Mouse (Mus musculus) CH12.LX (cell line): ENCODE measurements around the gene Samd4b. TPM values are rescaled to one million over a fixed set of nuclear protein-coding genes. Genes with fewer than 3 reads are reported as not detected.

Experiments used
- DNase-seq: peaks from one replicate; pipeline ENCODE4 v3.0.0-alpha.2; 2013; ENCODE audit errors: extremely low read depth
- H3K27ac ChIP-seq: 2 replicates; pipeline ENCODE4 v1.5.1; 2012; ENCODE audit warnings: low read depth, mild to moderate bottlenecking, control low read depth, moderate library complexity; ENCODE audit not compliant: insufficient read depth
- H3K27me3 ChIP-seq: replicated peaks from 2 replicates; pipeline ENCODE3; 2012; ENCODE audit warnings: inconsistent platforms
- H3K36me3 ChIP-seq, 2 experiments: replicated peaks in 1 of 2; 2 replicates each; pipeline versions ENCODE3 to v1.6.1; 2012; ENCODE audit warnings: inconsistent platforms in 1 of 2, low read length in 1 of 2, mild to moderate bottlenecking in 1 of 2, mixed read lengths in 1 of 2, moderate library complexity in 1 of 2; ENCODE audit not compliant: control insufficient read depth in 1 of 2, insufficient read depth in 1 of 2
- H3K4me1 ChIP-seq, 2 experiments: 2 replicates each; pipeline ENCODE4 v1.6.1; 2012; ENCODE audit warnings: inconsistent platforms in 1 of 2, moderate library complexity in 1 of 2; ENCODE audit not compliant: insufficient read depth in 2 of 2, control insufficient read depth in 1 of 2
- H3K4me2 ChIP-seq: 2 replicates; pipeline ENCODE4 v1.6.1; 2012; ENCODE audit warnings: low read depth, mild to moderate bottlenecking, control low read depth; ENCODE audit not compliant: poor library complexity, insufficient read depth, severe bottlenecking
- H3K4me3 ChIP-seq, 3 experiments: fragments of 150-350 bp in 1 of 3; sonication (generic) in 1 of 3; replicated peaks in 1 of 3; 2 replicates each; pipeline versions ENCODE3 to v1.5.1; 2011 to 2012; ENCODE audit warnings: low read depth in 2 of 3, low read length in 2 of 3, mild to moderate bottlenecking in 2 of 3, moderate library complexity in 2 of 3, control low read depth in 1 of 3, improper control_type of control experiment in 1 of 3, inconsistent platforms in 1 of 3, mixed read lengths in 1 of 3; ENCODE audit not compliant: poor library complexity in 1 of 3
- H3K79me2 ChIP-seq: replicated peaks from 2 replicates; pipeline ENCODE4 v1.6.1; 2012; ENCODE audit warnings: mild to moderate bottlenecking, moderate library complexity; ENCODE audit not compliant: control insufficient read depth, poor library complexity, insufficient read depth, severe bottlenecking; ENCODE audit errors: extremely low read depth
- H3K9ac ChIP-seq: 2 replicates; pipeline ENCODE4 v1.6.1; 2012; ENCODE audit warnings: low read depth, mild to moderate bottlenecking, control low read depth, moderate library complexity; ENCODE audit not compliant: insufficient read depth
- H3K9me3 ChIP-seq: replicated peaks from 2 replicates; pipeline ENCODE3; 2012; ENCODE audit warnings: low read length, inconsistent platforms, mixed read lengths
- BHLHE40 ChIP-seq: IDR thresholded peaks from 2 replicates; pipeline ENCODE4 v1.6.1; 2011; ENCODE audit warnings: mild to moderate bottlenecking, low read depth, low read length, improper control_type of control experiment
- CHD1 ChIP-seq: IDR thresholded peaks from 2 replicates; pipeline ENCODE4 v1.6.1; 2012; ENCODE audit warnings: low read depth, low read length, improper control_type of control experiment, inconsistent platforms
- CHD2 ChIP-seq: IDR thresholded peaks from 2 replicates; pipeline ENCODE4 v1.6.1; 2011; ENCODE audit warnings: low read length, improper control_type of control experiment
- E2F4 ChIP-seq: IDR thresholded peaks from 2 replicates; pipeline ENCODE4 v1.6.1; 2011; ENCODE audit warnings: low read depth, low read length, improper control_type of control experiment; ENCODE audit not compliant: insufficient replicate concordance
- EP300 ChIP-seq: IDR thresholded peaks from 2 replicates; pipeline ENCODE4 v1.6.1; 2011; ENCODE audit warnings: low read length, improper control_type of control experiment
- IRF4 ChIP-seq: IDR thresholded peaks from 2 replicates; pipeline ENCODE4 v1.6.1; 2014; ENCODE audit warnings: low read depth, mild to moderate bottlenecking, inconsistent platforms, low read length, improper control_type of control experiment
- JUN ChIP-seq: IDR thresholded peaks from 2 replicates; pipeline ENCODE4 v1.6.1; 2011; ENCODE audit warnings: low read depth, mild to moderate bottlenecking, low read length, improper control_type of control experiment, moderate library complexity; ENCODE audit not compliant: insufficient read depth
- JUND ChIP-seq: conservative IDR thresholded peaks from 2 replicates; pipeline ENCODE4 v1.6.1; 2011; ENCODE audit warnings: low read depth, low read length, improper control_type of control experiment
- MAFK ChIP-seq: IDR thresholded peaks from 2 replicates; pipeline ENCODE4 v1.6.1; 2011; ENCODE audit warnings: low read length, improper control_type of control experiment; ENCODE audit not compliant: insufficient replicate concordance
- MAX ChIP-seq: IDR thresholded peaks from 2 replicates; pipeline ENCODE4 v1.6.1; 2011; ENCODE audit warnings: low read length, improper control_type of control experiment
- MAZ ChIP-seq: IDR thresholded peaks from 2 replicates; pipeline ENCODE4 v1.6.1; 2012; ENCODE audit warnings: low read depth, mild to moderate bottlenecking, inconsistent platforms, low read length, improper control_type of control experiment, moderate library complexity
- MYC ChIP-seq: IDR thresholded peaks from 2 replicates; pipeline ENCODE4 v1.6.1; 2011; ENCODE audit warnings: low read depth, mild to moderate bottlenecking, improper control_type of control experiment, low read length
- NRF1 ChIP-seq: IDR thresholded peaks from 2 replicates; pipeline ENCODE4 v1.6.1; 2014; ENCODE audit warnings: low read depth, mild to moderate bottlenecking, inconsistent platforms, low read length, improper control_type of control experiment, moderate library complexity
- PAX5 ChIP-seq: IDR thresholded peaks from 2 replicates; pipeline ENCODE4 v1.6.1; 2012; ENCODE audit warnings: low read length, inconsistent platforms, mixed read lengths
- POLR2AphosphoS2 ChIP-seq: IDR thresholded peaks from 2 replicates; pipeline ENCODE4 v1.6.1; 2011; ENCODE audit warnings: low read depth, low read length, improper control_type of control experiment
- RAD21 ChIP-seq: IDR thresholded peaks from 2 replicates; pipeline ENCODE4 v1.6.1; 2011; ENCODE audit warnings: low read depth, mild to moderate bottlenecking, low read length, improper control_type of control experiment, moderate library complexity
- RCOR1 ChIP-seq: conservative IDR thresholded peaks from 2 replicates; pipeline ENCODE4 v1.6.1; 2012; ENCODE audit warnings: low read depth, mild to moderate bottlenecking, inconsistent platforms, low read length, improper control_type of control experiment
- SIN3A ChIP-seq: IDR thresholded peaks from 2 replicates; pipeline ENCODE4 v1.6.1; 2012; ENCODE audit warnings: low read length, improper control_type of control experiment, inconsistent platforms
- SMC3 ChIP-seq: IDR thresholded peaks from 2 replicates; pipeline ENCODE4 v1.6.1; 2011; ENCODE audit warnings: low read depth, low read length, improper control_type of control experiment
- TBP ChIP-seq: conservative IDR thresholded peaks from 2 replicates; pipeline ENCODE4 v1.6.1; 2011; ENCODE audit warnings: low read depth, low read length, improper control_type of control experiment
- TCF12 ChIP-seq: IDR thresholded peaks from 2 replicates; pipeline ENCODE4 v1.6.1; 2014; ENCODE audit warnings: low read depth, mild to moderate bottlenecking, inconsistent platforms, low read length, improper control_type of control experiment
- USF2 ChIP-seq: conservative IDR thresholded peaks from 2 replicates; pipeline ENCODE4 v1.6.1; 2011; ENCODE audit warnings: low read depth, low read length, improper control_type of control experiment
- ZMIZ1 ChIP-seq: IDR thresholded peaks from 2 replicates; pipeline ENCODE4 v1.6.1; 2012; ENCODE audit warnings: low read depth, mild to moderate bottlenecking, inconsistent platforms, low read length, improper control_type of control experiment
- ZNF384 ChIP-seq: IDR thresholded peaks from 2 replicates; pipeline ENCODE4 v1.6.1; 2012; ENCODE audit warnings: low read depth, low read length, improper control_type of control experiment, inconsistent platforms
- dilution Hi-C: fragments of 300-500 bp; cut with MboI; formaldehyde crosslinking; loops from 2 replicates; pipeline ENCODE4 v1.14.3; 2020; ENCODE audit warnings: low sequenced_read_pairs; ENCODE audit not compliant: extremely low pct_unique_long_range_greater_than_20kb, extremely low pct_ligation_motif_present
- in situ Hi-C: fragments of 300-500 bp; cut with MboI; formaldehyde crosslinking; loops from 3 replicates; pipeline ENCODE4 v1.14.3; 2019; ENCODE audit warnings: low sequenced_read_pairs, low pct_ligation_motif_present, low pct_unique_long_range_greater_than_20kb, mixed read lengths
- polyA plus RNA-seq: library from polyadenylated mRNA; unstranded; fragments of >175 nt; gene quantifications from 2 replicates; pipeline ENCODE4 v1.2.1, GENCODE M21; 2012; ENCODE audit warnings: low read depth; ENCODE audit not compliant: insufficient read length
- total RNA-seq, 2 experiments: library from RNA; depleted of rRNA; stranded (reverse); fragments of 300-350 nt in 1 of 2; fragments of >200 nt in 1 of 2; gene quantifications; 2 replicates each; pipeline ENCODE4 v1.2.3; 2012 to 2014

Samd4b gene
- total and polyA plus RNA-seq, 3 experiments: 3.7 to 24.6 (median 10.0) TPM

- Histone ChIP-seq H3K9ac (no peak overlapping the region), H3K27me3 (no peaks in the 10 kb centered on the region), H3K4me1 (peaks cover 7 to 27% of the 10 kb centered on the region in 2 experiments), H3K27ac (no peak overlapping the region), H3K9me3 (no peaks in the 10 kb centered on the region), H3K4me3 (no peak overlapping the region), H3K4me2 (no peak overlapping the region), H3K36me3 (peaks cover 0 to 33% of the 10 kb centered on the region in 2 experiments), H3K79me2 (no peaks in the 10 kb centered on the region)
- dilution Hi-C loops (no loop called here), in situ Hi-C loops (no loop called here)
- no peak for DNase-seq
- no peak for TF ChIP-seq MAFK
- no peak for TF ChIP-seq JUND
- no peak for TF ChIP-seq IRF4
- TF ChIP-seq ZNF384: no peak
- TF ChIP-seq MAZ: no peak
- no peak for TF ChIP-seq CHD2
- no peak for TF ChIP-seq TCF12
- no peak for TF ChIP-seq MYC
- no peak for TF ChIP-seq E2F4
- no peak for TF ChIP-seq SIN3A
- TF ChIP-seq ZMIZ1: no peak
- no peak for TF ChIP-seq JUN
- TF ChIP-seq NRF1: no peak
- no peak for TF ChIP-seq MAX
- TF ChIP-seq TBP: no peak
- no peak for TF ChIP-seq PAX5
- no peak for TF ChIP-seq CHD1
- TF ChIP-seq RCOR1: no peak
- no peak for TF ChIP-seq RAD21
Measured at GRCm38 (mm10) chr7:28370051-28370450, 227.9 kb downstream of the Samd4b start.

- in situ Hi-C loops: no loop called here
- Histone ChIP-seq H3K4me2 (no peak overlapping the region), H3K9me3 (no peaks in the 10 kb centered on the region), H3K27ac (no peak overlapping the region), H3K4me3 (no peak overlapping the region), H3K4me1 (peaks cover 7 to 15% of the 10 kb centered on the region in 2 experiments), H3K9ac (no peak overlapping the region), H3K79me2 (no peaks in the 10 kb centered on the region), H3K36me3 (peaks cover 0 to 44% of the 10 kb centered on the region in 2 experiments), H3K27me3 (no peaks in the 10 kb centered on the region)
- dilution Hi-C loops: no loop called here
- TF ChIP-seq SIN3A: no peak
- no peak for TF ChIP-seq USF2
- no peak for TF ChIP-seq CHD2
- no peak for TF ChIP-seq POLR2AphosphoS2
- no peak for TF ChIP-seq BHLHE40
- no peak for TF ChIP-seq SMC3
- TF ChIP-seq EP300: no peak
- TF ChIP-seq TBP: no peak
- DNase-seq: no peak
Measured at GRCm38 (mm10) chr7:28368276-28368920, 229.5 kb downstream of the Samd4b start.
